Mouse (Mus musculus) E14TG2a.4 (cell line): ENCODE data around the gene Itprid1.
A peak's percentile ranks its signal among the peaks of the same experiment; 100 is the strongest.

Experiments
- H3K27me3 ChIP-seq: 2 replicates; pipeline ENCODE4 v1.6.1; 2014; ENCODE audit warnings: low read length, control low read depth; ENCODE audit not compliant: insufficient read depth
- H3K36me3 ChIP-seq: 2 replicates; pipeline ENCODE4 v1.6.1; 2014; ENCODE audit warnings: low read length, control low read depth; ENCODE audit not compliant: insufficient read depth
- H3K4me1 ChIP-seq: replicated peaks from 2 replicates; pipeline ENCODE4 v1.6.1; 2014; ENCODE audit warnings: low read depth, low read length, control low read depth
- H3K4me3 ChIP-seq: replicated peaks from 2 replicates; pipeline ENCODE4 v1.5.1; 2014; ENCODE audit warnings: mild to moderate bottlenecking, low read length
- H3K9me3 ChIP-seq: 2 replicates; pipeline ENCODE4 v1.6.1; 2014; ENCODE audit warnings: low read length, control low read depth
- CTCF ChIP-seq: conservative IDR thresholded peaks from 2 replicates; pipeline ENCODE4 v1.5.1; 2014; ENCODE audit warnings: low read length
- NANOG ChIP-seq: IDR thresholded peaks from 2 replicates; pipeline ENCODE4 v1.6.1; 2014; ENCODE audit warnings: borderline replicate concordance, low read length, mixed read lengths
- POU5F1 ChIP-seq: IDR thresholded peaks from 2 replicates; pipeline ENCODE4 v1.6.1; 2014; ENCODE audit warnings: low read length, borderline replicate concordance

The Itprid1 gene

GRCm38 (mm10) chr6:55836650-55837320 lies at the start of gene Itprid1:
Gene Itprid1 (plus strand): TSS chr6:55836895.
- Histone ChIP-seq H3K9me3 (no peaks in the 10 kb centered on the region), H3K27me3 (no peaks in the 10 kb centered on the region), H3K4me3 (no peak within 1 kb of the TSS), H3K4me1 (no peaks in the 10 kb centered on the region), H3K36me3 (no peaks in the 10 kb centered on the region)
- TF ChIP-seq NANOG (no peak), POU5F1 (no peak), CTCF (no peak)

- Histone ChIP-seq H3K36me3 (no peaks in the 10 kb centered on the region), H3K27me3 (no peaks in the 10 kb centered on the region), H3K9me3 (peaks cover 20% of the 10 kb centered on the region), H3K4me1 (peaks cover 51% of the 10 kb centered on the region), H3K4me3 (no peak overlapping the region)
- TF ChIP-seq NANOG: no peak
Measured at GRCm38 (mm10) chr6:55789557-55789956, 47.1 kb upstream of the Itprid1 start.

DNA sequence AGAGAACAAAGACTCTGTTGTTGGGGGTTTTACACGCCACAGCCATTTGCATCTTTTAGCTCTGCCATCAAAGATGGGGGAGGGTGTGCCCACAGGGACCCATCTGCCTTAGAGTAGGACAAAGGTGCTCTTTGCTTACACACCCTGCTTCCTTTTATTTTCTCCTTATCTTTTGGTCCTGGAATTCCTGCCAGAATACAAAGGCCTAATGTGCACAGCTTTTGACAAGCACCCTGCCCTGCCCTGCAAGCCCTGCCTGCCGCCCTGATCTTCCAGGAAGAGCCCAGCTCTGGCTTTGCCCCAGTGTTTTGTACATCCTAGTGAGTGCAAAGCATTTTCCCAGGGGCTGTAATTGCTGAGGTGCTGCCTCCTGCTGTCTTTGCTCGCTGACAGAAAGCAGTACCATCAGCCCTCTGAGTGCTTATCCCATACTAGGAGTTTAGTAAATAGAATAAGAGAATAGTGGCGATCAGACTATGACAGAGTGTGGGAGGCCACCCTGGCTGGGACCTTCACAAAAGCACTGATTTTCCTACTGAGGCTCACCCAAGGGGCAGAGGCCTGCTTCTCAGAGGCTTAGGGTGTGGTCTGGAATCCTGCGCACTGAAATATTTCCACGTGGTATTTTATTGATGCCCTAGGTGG lies 44.7 kb upstream of the Itprid1 start:
- H3K36me3 ChIP-seq: no peaks in the 10 kb centered on the region
- H3K4me3 ChIP-seq: peak overlapping the region; percentile 20; the same call in 1 of the 2 replicates
- TF ChIP-seq CTCF (no peak), NANOG (peak; percentile 98), POU5F1 (no peak)
- peaks cover 66% of the 10 kb centered on the region for H3K4me1 ChIP-seq
- peaks cover 20% of the 10 kb centered on the region for H3K9me3 ChIP-seq
- no peaks in the 10 kb centered on the region for H3K27me3 ChIP-seq

DNA sequence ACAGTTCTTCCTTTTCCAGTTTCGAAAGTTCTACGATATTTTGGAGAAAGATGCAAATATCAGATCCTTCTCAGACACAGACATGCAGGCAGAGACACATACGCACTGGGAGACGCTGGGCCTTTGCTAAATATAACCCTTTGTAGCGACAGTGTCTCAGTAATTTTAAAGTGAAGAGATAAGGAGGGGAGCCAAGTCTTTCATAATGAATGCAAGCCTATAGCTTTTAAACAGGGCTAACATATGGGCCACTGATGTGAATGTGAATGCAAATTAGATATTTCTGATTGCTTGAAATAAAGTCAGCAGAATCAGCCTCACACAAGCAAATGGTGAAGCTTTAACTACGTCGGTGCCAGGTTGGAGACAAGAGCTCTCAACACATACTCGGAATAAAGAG lies 44.2 kb upstream of the Itprid1 start:
- Histone ChIP-seq H3K4me3 (peak overlapping the region; percentile 20; the same call in 1 of the 2 replicates), H3K4me1 (peaks cover 66% of the 10 kb centered on the region), H3K27me3 (no peaks in the 10 kb centered on the region), H3K9me3 (peaks cover 15% of the 10 kb centered on the region), H3K36me3 (no peaks in the 10 kb centered on the region)
- TF ChIP-seq POU5F1: no peak
- TF ChIP-seq CTCF: no peak
- no peak for TF ChIP-seq NANOG

- no peaks in the 10 kb centered on the region for H3K36me3 ChIP-seq
- H3K4me1 ChIP-seq: peaks cover 17% of the 10 kb centered on the region
- TF ChIP-seq NANOG (no peak), POU5F1 (no peak), CTCF (no peak)
- peaks cover 4% of the 10 kb centered on the region; the same call in 1 of the 2 replicates for H3K9me3 ChIP-seq
- H3K4me3 ChIP-seq: no peak overlapping the region
- H3K27me3 ChIP-seq: no peaks in the 10 kb centered on the region
Measured at GRCm38 (mm10) chr6:55802686-55803085, 34.0 kb upstream of the Itprid1 start.

DNA sequence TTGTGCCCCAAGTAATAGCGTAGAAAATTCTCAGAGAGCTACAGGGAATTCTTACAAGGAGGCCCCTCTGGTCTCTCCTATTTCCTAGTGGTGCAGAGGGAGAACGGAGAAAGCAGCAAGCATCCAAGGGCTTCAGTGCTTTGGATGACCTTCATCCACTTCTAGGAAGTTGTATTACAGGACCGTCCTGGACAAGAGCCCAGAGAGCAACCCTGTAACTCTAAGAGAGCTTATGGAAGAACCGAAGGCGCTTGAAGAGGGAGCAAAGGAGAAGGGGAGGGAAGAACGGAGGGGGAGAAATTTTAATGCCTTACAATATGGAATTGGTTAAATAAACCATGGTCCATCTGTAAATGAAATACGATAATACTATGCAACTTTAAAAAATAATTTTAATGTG lies 33.3 kb upstream of the Itprid1 start:
- H3K36me3 ChIP-seq: no peaks in the 10 kb centered on the region
- peaks cover 17% of the 10 kb centered on the region for H3K4me1 ChIP-seq
- no peak overlapping the region for H3K4me3 ChIP-seq
- H3K27me3 ChIP-seq: no peaks in the 10 kb centered on the region
- TF ChIP-seq POU5F1 (no peak), CTCF (no peak), NANOG (no peak)
- H3K9me3 ChIP-seq: peaks cover 4% of the 10 kb centered on the region; the same call in 1 of the 2 replicates

DNA sequence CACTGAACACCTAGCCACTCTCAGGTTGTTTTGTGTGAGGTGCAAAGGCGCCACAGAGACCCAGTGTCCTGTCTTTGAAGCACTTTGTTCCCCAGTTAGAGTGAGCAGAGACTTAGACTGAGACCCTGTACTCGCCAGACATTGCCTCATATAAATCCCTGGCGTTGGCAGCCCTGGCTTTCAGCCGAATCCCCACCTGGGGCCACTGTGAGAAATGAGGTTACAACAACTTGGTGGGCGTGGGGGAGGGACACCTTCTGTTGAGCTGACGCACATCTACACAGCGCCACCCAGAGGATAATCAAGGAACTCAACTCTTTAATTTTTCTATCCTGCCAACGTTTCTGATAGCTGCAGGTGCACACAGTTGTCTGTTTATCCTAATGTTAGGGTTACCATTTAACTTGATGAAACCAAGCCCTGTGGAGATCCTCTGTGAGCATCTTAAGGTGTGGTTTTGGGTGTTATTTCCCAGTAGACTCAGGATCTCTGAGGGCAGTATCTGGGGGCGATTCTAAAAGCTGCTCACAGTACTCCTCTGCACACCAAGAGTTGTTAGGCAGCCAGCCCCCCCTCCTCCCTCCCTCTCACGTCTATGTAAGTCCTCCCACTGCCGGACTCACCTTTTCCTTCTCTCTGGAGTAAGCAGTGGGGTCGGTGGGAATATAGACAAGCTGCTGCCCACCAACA lies 32.6 kb upstream of the Itprid1 start:
- Histone ChIP-seq H3K4me3 (no peak overlapping the region), H3K36me3 (no peaks in the 10 kb centered on the region), H3K4me1 (peaks cover 17% of the 10 kb centered on the region), H3K27me3 (no peaks in the 10 kb centered on the region), H3K9me3 (peaks cover 4% of the 10 kb centered on the region; the same call in 1 of the 2 replicates)
- no peak for TF ChIP-seq NANOG
- TF ChIP-seq CTCF: peak; percentile 67

GRCm38 (mm10) chr6:55804681-55805000 lies 32.1 kb upstream of the Itprid1 start:
- H3K9me3 ChIP-seq: peaks cover 1% of the 10 kb centered on the region; the same call in 1 of the 2 replicates
- TF ChIP-seq POU5F1 (no peak), CTCF (no peak), NANOG (no peak)
- peaks cover 17% of the 10 kb centered on the region for H3K4me1 ChIP-seq
- no peaks in the 10 kb centered on the region for H3K36me3 ChIP-seq
- H3K4me3 ChIP-seq: no peak overlapping the region
- no peaks in the 10 kb centered on the region for H3K27me3 ChIP-seq
